ENCODE assay signal across 9 mouse cellular contexts in genomic region chr5:135904259-135904658, GRCm38 (mm10). TPM values are rescaled to one million over a fixed set of nuclear protein-coding genes. Genes with fewer than 3 reads are reported as not detected.
DNase-seq lines count a peak whose midpoint lies in the region; ATAC-seq and TF ChIP-seq lines count a peak whose summit lies in the region.
"Had no signal": no experiment of that assay in that cellular context is flagged by ENCODE, and none has a peak within 500 bp of the region (broad histone marks: within the 10 kb centered on the region; RNA-seq: fewer than 3 reads in every experiment).

No protein-coding gene starts in this region.

- H3K9ac ChIP-seq in heart, adult 2 months (ENCODE audit: low read depth, low read length): no peak overlapping the region
- H3K9ac ChIP-seq in lung, embryonic 16.5 days (ENCODE audit: low read length): 0 out of 2 replicates have a peak overlapping the region, but pooled peaks have one; percentile 14
- no peak overlapping the region; the same call in 1 of the 2 replicates for H3K9ac ChIP-seq in limb, embryonic 13.5 days
- no peak overlapping the region for H3K9ac ChIP-seq in stomach, postnatal 0 days (ENCODE audit: low read length)

- no peaks in the 10 kb centered on the region for H3K9me3 ChIP-seq in lung, embryonic 16.5 days (ENCODE audit: control insufficient read depth, low read length)
- no peaks in the 10 kb centered on the region for H3K9me3 ChIP-seq in limb, embryonic 13.5 days
- no peaks in the 10 kb centered on the region for H3K9me3 ChIP-seq in stomach, postnatal 0 days (ENCODE audit: control insufficient read depth, low read length)

- H3K27ac ChIP-seq in heart, adult 2 months: peak overlapping the region; percentile 61
- no peak overlapping the region for H3K27ac ChIP-seq in lung, embryonic 16.5 days (ENCODE audit: low read length)
- peak overlapping the region; percentile 15; the same call in 1 of the 2 replicates for H3K27ac ChIP-seq in limb, embryonic 13.5 days
- no peak overlapping the region for H3K27ac ChIP-seq in stomach, postnatal 0 days (replicated peaks)

- intact Hi-C loops in heart, adult 2 months (cut with DNase I): loop anchor here (2.0 to 5.0 kb wide), 3 partner anchors 31 to 143 kb away; partner anchors contain the start of gene Ywhag

- ATAC-seq in lung, embryonic 16.5 days (ENCODE audit: low read depth): no peak
- ATAC-seq in limb, embryonic 13.5 days (ENCODE audit: low FRiP score, low read depth): no peak
- no peak for ATAC-seq in stomach, postnatal 0 days (ENCODE audit: low FRiP score, low TSS enrichment)

- no peaks in the 10 kb centered on the region for H3K79me2 ChIP-seq in heart, adult 2 months (replicated peaks; ENCODE audit: control insufficient read depth, insufficient read depth, low read length)

- no peaks in the 10 kb centered on the region; the same call in 1 of the 2 replicates for H3K36me3 ChIP-seq in heart, adult 2 months (ENCODE audit: control insufficient read depth, insufficient read depth, low read length)
- peaks cover 7% of the 10 kb centered on the region for H3K36me3 ChIP-seq in lung, embryonic 16.5 days (ENCODE audit: control insufficient read depth, insufficient read depth, low read length)
- H3K36me3 ChIP-seq in limb, embryonic 13.5 days: peaks cover 29% of the 10 kb centered on the region
- H3K36me3 ChIP-seq in stomach, postnatal 0 days (ENCODE audit: control insufficient read depth, insufficient read depth, low read length): peaks cover 12% of the 10 kb centered on the region; the same call in 1 of the 2 replicates

- H3K4me2 ChIP-seq in lung, embryonic 16.5 days (ENCODE audit: low read depth, low read length): peak overlapping the region; percentile 72
- H3K4me2 ChIP-seq in limb, embryonic 13.5 days (replicated peaks): peak overlapping the region; percentile 66
- no peak overlapping the region for H3K4me2 ChIP-seq in stomach, postnatal 0 days (replicated peaks; ENCODE audit: low read depth)

- TF ChIP-seq EP300 in heart, adult 2 months (IDR thresholded peaks at IDR 0.05; ENCODE audit: insufficient read depth, low read depth, low read length): no peak
- no peak for TF ChIP-seq EP300 in stomach, postnatal 0 days (optimal IDR thresholded peaks at IDR 0.05)

- no peak for DNase-seq in heart, adult 2 months
- DNase-seq in heart, adult 9 months (ENCODE audit: low spot score in 2 of 2): no peak
- no peak for DNase-seq in lung, postnatal 10 days
- DNase-seq in stomach, postnatal 0 days (ENCODE audit: low spot score): no peak
- DNase-seq in frontal cortex, postnatal 10 days (ENCODE audit: low spot score in 2 of 2): no peak
- no peak for DNase-seq in gastrocnemius, postnatal 4 days (ENCODE audit: low spot score in 2 of 2)

- WGBS in heart, adult 2 months: 63% methylated on average over 5 of the region's 5 CpGs
- WGBS in lung, embryonic 16.5 days: 56% methylated on average over 5 of the region's 5 CpGs
- 66% methylated on average over 5 of the region's 5 CpGs for WGBS in limb, embryonic 13.5 days
- WGBS in stomach, postnatal 0 days: 64% methylated on average over 5 of the region's 5 CpGs

- no peak for TF ChIP-seq CTCF in heart, adult 2 months (IDR thresholded peaks at IDR 0.05)
- TF ChIP-seq CTCF in stomach, postnatal 0 days (IDR thresholded peaks at IDR 0.05; ENCODE audit: low read depth): no peak

- H3K27me3 ChIP-seq in heart, adult 2 months (ENCODE audit: control insufficient read depth, insufficient read depth, low read length): no peaks in the 10 kb centered on the region
- H3K27me3 ChIP-seq in lung, embryonic 16.5 days (ENCODE audit: control insufficient read depth, insufficient read depth, low read depth, low read length): no peaks in the 10 kb centered on the region
- no peaks in the 10 kb centered on the region for H3K27me3 ChIP-seq in limb, embryonic 13.5 days
- no peaks in the 10 kb centered on the region for H3K27me3 ChIP-seq in stomach, postnatal 0 days (ENCODE audit: control insufficient read depth, insufficient read depth, low read length)

- TF ChIP-seq POLR2A in heart, adult 2 months (IDR thresholded peaks at IDR 0.05; ENCODE audit: insufficient read depth, low read depth, low read length): no peak

- H3K4me1 ChIP-seq in heart, adult 2 months (ENCODE audit: control insufficient read depth, insufficient read depth, low read length): peaks cover 8% of the 10 kb centered on the region
- H3K4me1 ChIP-seq in lung, embryonic 16.5 days (replicated peaks; ENCODE audit: control insufficient read depth, insufficient read depth, low read length): peaks cover 30% of the 10 kb centered on the region
- H3K4me1 ChIP-seq in limb, embryonic 13.5 days: peaks cover 16% of the 10 kb centered on the region; the same call in 1 of the 2 replicates
- no peaks in the 10 kb centered on the region for H3K4me1 ChIP-seq in stomach, postnatal 0 days (replicated peaks; ENCODE audit: control insufficient read depth, insufficient read depth)

- no peak overlapping the region for H3K4me3 ChIP-seq in heart, adult 2 months
- peak overlapping the region; percentile 53 for H3K4me3 ChIP-seq in lung, embryonic 16.5 days (ENCODE audit: low read length)
- peak overlapping the region; percentile 42; the same call in 1 of the 2 replicates for H3K4me3 ChIP-seq in limb, embryonic 13.5 days
- peak overlapping the region; percentile 37; the same call in 1 of the 2 replicates for H3K4me3 ChIP-seq in stomach, postnatal 0 days (ENCODE audit: low read depth, low read length)

RNA-seq across cellular contexts. Expression of gene Hspb1, which starts 16.5 kb away (rescaled TPM):
- 100 to 1,000 TPM; 434 to 446 TPM for total RNA-seq in heart, adult 2 months (2021)
- 427 and 635 TPM in 2 replicates for polyA plus RNA-seq in heart, adult 2 months (2012; rRNA removed)
- 126 and 127 TPM in 2 replicates for polyA plus RNA-seq in lung, embryonic 16.5 days (2015; fragmentation: Nextera tagmentation; extraction: Ambion mirVana)
- polyA plus RNA-seq in limb, embryonic 13.5 days (2015; fragmentation: Nextera tagmentation; extraction: Ambion mirVana): 134 and 150 TPM in 2 replicates
- polyA plus RNA-seq in stomach, postnatal 0 days (2015; fragmentation: Nextera tagmentation; extraction: Ambion mirVana): 1,235 and 1,355 TPM in 2 replicates
- 100 to 1,000 TPM; 499 to 513 TPM for total RNA-seq in gastrocnemius, postnatal 4 days (2021)
- total RNA-seq: granulocyte monocyte progenitor cell, adult 5-6 weeks had no signal

RNA-seq across cellular contexts. Expression of gene Ywhag, which starts 30.2 kb away (rescaled TPM):
- 100 to 1,000 TPM; 275 to 304 TPM for total RNA-seq in heart, adult 2 months (2021)
- polyA plus RNA-seq in heart, adult 2 months (2012; rRNA removed): 99.0 and 116 TPM in 2 replicates
- 150 and 155 TPM in 2 replicates for polyA plus RNA-seq in lung, embryonic 16.5 days (2015; fragmentation: Nextera tagmentation; extraction: Ambion mirVana)
- polyA plus RNA-seq in limb, embryonic 13.5 days (2015; fragmentation: Nextera tagmentation; extraction: Ambion mirVana): 155 and 168 TPM in 2 replicates
- 86.0 and 89.2 TPM in 2 replicates for polyA plus RNA-seq in stomach, postnatal 0 days (2015; fragmentation: Nextera tagmentation; extraction: Ambion mirVana)
- total RNA-seq in gastrocnemius, postnatal 4 days (2021): 100 to 1,000 TPM; 340 to 349 TPM

Comparison
In these comparisons a context has a peak if more than half of its experiments do, and no peak if none do; other contexts are left out.
1. H3K27ac ChIP-seq: peak in heart, adult 2 months (single experiment) and limb, embryonic 13.5 days (single experiment); none in lung, embryonic 16.5 days (single experiment) and stomach, postnatal 0 days (single experiment).